Mouse (Mus musculus) bone marrow macrophage, adult 2 months (primary cell): Measurements from ENCODE around the gene Rrp7a. TPM values are rescaled to one million over a fixed set of nuclear protein-coding genes. Genes with fewer than 3 reads are reported as not detected.
A peak's percentile ranks its signal among the peaks of the same experiment; 100 is the strongest.

Experiments used
- H3K27ac ChIP-seq: 2 replicates; pipeline ENCODE4 v1.5.1; 2012; ENCODE audit warnings: low read depth, low read length; ENCODE audit not compliant: insufficient read depth
- H3K4me1 ChIP-seq: 2 replicates; pipeline ENCODE4 v1.6.1; 2012; ENCODE audit warnings: low read length; ENCODE audit not compliant: control insufficient read depth, insufficient read depth
- H3K4me3 ChIP-seq: 2 replicates; pipeline ENCODE4 v1.5.1; 2012; ENCODE audit warnings: mild to moderate bottlenecking, low read length, moderate library complexity; ENCODE audit not compliant: insufficient read depth
- CTCF ChIP-seq: IDR thresholded peaks from 2 replicates; pipeline ENCODE4 v1.5.1; 2012; ENCODE audit warnings: low read depth, mild to moderate bottlenecking, low read length, moderate library complexity
- POLR2A ChIP-seq: IDR thresholded peaks from 2 replicates; pipeline ENCODE4 v1.6.1; 2012; ENCODE audit warnings: mild to moderate bottlenecking, low read depth, low read length, borderline replicate concordance
- polyA plus RNA-seq: library from polyadenylated mRNA; stranded (reverse); fragments of >200 nt; gene quantifications from 2 replicates; pipeline ENCODE4 v1.2.4, GENCODE M21; 2012; ENCODE audit not compliant: missing spikeins, insufficient read depth, insufficient read length

The Rrp7a gene
- polyA plus RNA-seq, 1 experiment = 66.1 TPM

GRCm38 (mm10) chr15:83166642-83167041, 44.0 kb upstream of the Rrp7a start:
- no peak for TF ChIP-seq CTCF
- TF ChIP-seq POLR2A = no peak
- H3K27ac ChIP-seq = peak overlapping the region; percentile 6
- peaks cover 54% of the 10 kb centered on the region for H3K4me1 ChIP-seq

GRCm38 (mm10) chr15:83165526-83166315, 43.1 kb upstream of the Rrp7a start:
- peaks cover 51% of the 10 kb centered on the region for H3K4me1 ChIP-seq
- H3K4me3 ChIP-seq = no peak overlapping the region
- no peak overlapping the region for H3K27ac ChIP-seq
- TF ChIP-seq POLR2A = no peak
- no peak for TF ChIP-seq CTCF

More at GRCm38 (mm10) chr15:83166642-83167041, 44.0 kb upstream of the Rrp7a start:
- H3K4me3 ChIP-seq = no peak overlapping the region

- no peak overlapping the region for H3K4me3 ChIP-seq
- no peak overlapping the region for H3K27ac ChIP-seq
- TF ChIP-seq CTCF = no peak
- no peak for TF ChIP-seq POLR2A
- peaks cover 44% of the 10 kb centered on the region for H3K4me1 ChIP-seq
Measured at GRCm38 (mm10) chr15:83164971-83165471, 42.4 kb upstream of the Rrp7a start.

- TF ChIP-seq POLR2A = no peak
- no peak for TF ChIP-seq CTCF
- H3K27ac ChIP-seq = no peak overlapping the region
- H3K4me3 ChIP-seq = no peak overlapping the region
- peaks cover 29% of the 10 kb centered on the region for H3K4me1 ChIP-seq
Measured at GRCm38 (mm10) chr15:83162818-83163485, 40.4 kb upstream of the Rrp7a start.

- TF ChIP-seq CTCF (no peak), POLR2A (no peak)
- Histone ChIP-seq H3K4me3 (no peak overlapping the region), H3K4me1 (peaks cover 20% of the 10 kb centered on the region), H3K27ac (no peak overlapping the region)
Measured at GRCm38 (mm10) chr15:83162001-83162400, 39.4 kb upstream of the Rrp7a start.

GRCm38 (mm10) chr15:83161062-83161748, 38.6 kb upstream of the Rrp7a start:
- Histone ChIP-seq H3K27ac (no peak overlapping the region), H3K4me3 (no peak overlapping the region), H3K4me1 (peaks cover 14% of the 10 kb centered on the region)
- no peak for TF ChIP-seq CTCF
- TF ChIP-seq POLR2A = no peak

GRCm38 (mm10) chr15:83160561-83160960, 38.0 kb upstream of the Rrp7a start:
- Histone ChIP-seq H3K4me1 (peaks cover 8% of the 10 kb centered on the region), H3K4me3 (no peak overlapping the region), H3K27ac (no peak overlapping the region)
- TF ChIP-seq POLR2A (no peak), CTCF (no peak)

GRCm38 (mm10) chr15:83159823-83160222, 37.2 kb upstream of the Rrp7a start:
- no peak overlapping the region for H3K4me3 ChIP-seq
- H3K27ac ChIP-seq = no peak overlapping the region
- peaks cover 4% of the 10 kb centered on the region for H3K4me1 ChIP-seq
- no peak for TF ChIP-seq CTCF
- TF ChIP-seq POLR2A = no peak

GRCm38 (mm10) chr15:83158587-83159160, 36.1 kb upstream of the Rrp7a start:
- H3K27ac ChIP-seq = no peak overlapping the region
- H3K4me1 ChIP-seq = peaks cover under 1% of the 10 kb centered on the region; the same call in 1 of the 2 replicates
- no peak overlapping the region for H3K4me3 ChIP-seq
- TF ChIP-seq POLR2A (no peak), CTCF (no peak)
